Mouse (Mus musculus) liver, postnatal 0 days (tissue): Measurements from ENCODE around the gene Myo18a.

Source experiments
- CTCF ChIP-seq: sonication (generic); IDR thresholded peaks from 2 replicates; pipeline ENCODE4 v1.5.1; 2016; ENCODE audit warnings: antibody characterized with exemption, low read depth
- EP300 ChIP-seq: IDR thresholded peaks from 2 replicates; pipeline ENCODE4 v1.6.1; 2016; ENCODE audit warnings: antibody characterized with exemption, low read depth, mild to moderate bottlenecking

DNA sequence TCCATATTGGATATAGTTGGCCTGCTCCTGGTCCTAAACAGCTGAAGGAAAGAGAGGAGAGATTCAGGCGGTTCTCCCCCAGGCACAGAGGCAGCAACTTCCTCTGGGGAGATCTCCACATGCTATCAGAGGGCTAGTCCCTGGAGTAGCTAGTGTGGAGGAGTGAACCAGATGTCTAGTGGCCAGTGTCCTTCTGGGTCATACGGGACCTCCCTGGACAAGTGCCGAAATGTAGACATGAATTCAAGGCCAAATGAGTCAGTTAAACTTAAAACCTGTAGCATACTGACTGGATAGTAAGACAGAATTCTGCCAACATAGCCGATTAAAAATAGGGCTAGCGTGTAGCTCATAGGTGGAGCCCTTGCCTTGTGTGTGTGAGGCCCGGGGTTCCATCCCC is 43.8 kb downstream of the Myo18a start:
- no peak for TF ChIP-seq EP300
- TF ChIP-seq CTCF, result no peak
